Mouse (Mus musculus) liver, embryonic 13.5 days (tissue): ENCODE measurements around the gene Cyp2j6. TPM values are rescaled to one million over a fixed set of nuclear protein-coding genes. Genes with fewer than 3 reads are reported as not detected.

Experiments used
- ATAC-seq: fragments of 200-750 bp; cut with Nextera tagmentation; 2 replicates; pipeline ENCODE4 v1.8.0; 2017; ENCODE audit warnings: low read depth, mild to moderate bottlenecking, moderate number of reproducible peaks, moderate library complexity
- DNase-seq: peaks from one replicate; pipeline ENCODE4 v3.0.0; 2022
- H3K27ac ChIP-seq: fragments of 300-500 bp; sonication (generic); 2 replicates; pipeline ENCODE4 v1.5.1; 2015; ENCODE audit warnings: moderate library complexity, mild to moderate bottlenecking, inconsistent platforms
- H3K27me3 ChIP-seq: fragments of 300-500 bp; sonication (generic); 2 replicates; pipeline ENCODE4 v1.6.1; 2015; ENCODE audit warnings: mild to moderate bottlenecking, inconsistent platforms
- H3K36me3 ChIP-seq: fragments of 300-500 bp; sonication (generic); 2 replicates; pipeline ENCODE4 v1.6.1; 2015; ENCODE audit warnings: mild to moderate bottlenecking, inconsistent platforms
- H3K4me1 ChIP-seq: fragments of 300-500 bp; sonication (generic); replicated peaks from 2 replicates; pipeline ENCODE4 v1.6.1; 2015; ENCODE audit warnings: inconsistent platforms
- H3K4me2 ChIP-seq: fragments of 300-500 bp; sonication (generic); 2 replicates; pipeline ENCODE4 v1.6.1; 2015; ENCODE audit warnings: inconsistent platforms, mild to moderate bottlenecking, moderate library complexity
- H3K4me3 ChIP-seq: fragments of 300-500 bp; sonication (generic); replicated peaks from 2 replicates; pipeline ENCODE4 v1.5.1; 2015; ENCODE audit warnings: mild to moderate bottlenecking, inconsistent platforms
- H3K9ac ChIP-seq: fragments of 300-500 bp; sonication (generic); 2 replicates; pipeline ENCODE4 v1.6.1; 2015; ENCODE audit warnings: mild to moderate bottlenecking, inconsistent platforms
- H3K9me3 ChIP-seq: fragments of 300-500 bp; sonication (generic); replicated peaks from 2 replicates; pipeline ENCODE4 v1.6.1; 2016; ENCODE audit warnings: inconsistent platforms
- WGBS: fragments of 180-500 bp; shearing (Covaris S2); methylation state at CpG from one replicate; pipeline ENCODE4 v1.1.7; 2015; ENCODE audit not compliant: insufficient replicate concordance; 5-methylcytosine and 5-hydroxymethylcytosine counted together
- polyA plus RNA-seq: library from polyadenylated mRNA; unstranded; fragments of >200 nt; fragmentation: Nextera tagmentation; extraction: Ambion mirVana; gene quantifications from 2 replicates; pipeline ENCODE4 v1.2.1, GENCODE M21; 2015

Gene Cyp2j6
- polyA plus RNA-seq, 1 experiment from 2014 or later = 1.2 TPM

DNA sequence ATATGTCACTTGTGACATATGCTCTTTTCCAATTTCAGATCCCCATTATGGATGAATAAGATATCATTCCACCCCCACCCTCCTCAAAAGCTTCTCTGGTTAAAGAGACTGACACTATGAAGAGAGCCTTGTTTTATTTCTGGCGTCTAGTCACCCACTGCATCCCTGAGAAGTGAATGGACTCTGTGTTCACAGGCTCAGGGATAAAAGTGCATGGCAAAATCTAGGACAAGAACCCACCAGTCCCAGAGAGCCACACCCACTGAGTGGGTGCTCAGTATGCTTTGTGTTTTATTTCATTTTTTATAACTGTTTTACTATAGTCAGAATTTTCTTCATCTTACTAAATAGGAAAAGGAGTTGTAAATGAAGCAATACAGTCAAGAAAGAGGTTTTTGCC, 7.5 kb downstream of the Cyp2j6 start:
- no peak overlapping the region for H3K9ac ChIP-seq
- no peak overlapping the region for H3K4me3 ChIP-seq
- no peaks in the 10 kb centered on the region for H3K9me3 ChIP-seq
- ATAC-seq = no peak
- no peaks in the 10 kb centered on the region for H3K36me3 ChIP-seq
- no peaks in the 10 kb centered on the region for H3K4me1 ChIP-seq
- DNase-seq = no peak
- H3K27me3 ChIP-seq = no peaks in the 10 kb centered on the region
- 48% methylated on average over 1 of the region's 1 CpGs for WGBS
- no peak overlapping the region for H3K4me2 ChIP-seq
- H3K27ac ChIP-seq = no peak overlapping the region

DNA sequence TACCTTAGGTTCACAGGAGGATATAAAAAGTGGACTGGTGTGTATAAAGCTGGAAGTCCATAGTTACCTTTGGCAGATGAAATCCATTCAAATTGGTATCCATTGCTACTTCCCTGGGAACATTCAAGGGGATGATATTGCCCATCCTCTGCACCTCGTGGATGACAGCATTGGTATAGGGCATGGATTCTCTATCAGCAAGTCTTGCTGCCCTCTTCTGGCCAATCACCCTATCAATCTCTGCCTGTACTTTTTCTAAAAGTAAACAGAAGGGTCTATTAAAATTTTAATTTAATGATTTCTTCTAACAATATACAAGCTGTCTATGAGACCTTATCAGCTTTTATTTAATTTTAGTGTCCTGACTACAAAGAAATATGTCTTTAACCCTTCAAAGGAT, 27.7 kb downstream of the Cyp2j6 start:
- Histone ChIP-seq H3K4me2 (no peak overlapping the region), H3K4me1 (no peaks in the 10 kb centered on the region), H3K27me3 (no peaks in the 10 kb centered on the region), H3K36me3 (no peaks in the 10 kb centered on the region), H3K9me3 (no peaks in the 10 kb centered on the region), H3K9ac (no peak overlapping the region), H3K4me3 (no peak overlapping the region), H3K27ac (no peak overlapping the region)
- WGBS = 20% methylated on average over 1 of the region's 1 CpGs
- no peak for DNase-seq
- no peak for ATAC-seq

DNA sequence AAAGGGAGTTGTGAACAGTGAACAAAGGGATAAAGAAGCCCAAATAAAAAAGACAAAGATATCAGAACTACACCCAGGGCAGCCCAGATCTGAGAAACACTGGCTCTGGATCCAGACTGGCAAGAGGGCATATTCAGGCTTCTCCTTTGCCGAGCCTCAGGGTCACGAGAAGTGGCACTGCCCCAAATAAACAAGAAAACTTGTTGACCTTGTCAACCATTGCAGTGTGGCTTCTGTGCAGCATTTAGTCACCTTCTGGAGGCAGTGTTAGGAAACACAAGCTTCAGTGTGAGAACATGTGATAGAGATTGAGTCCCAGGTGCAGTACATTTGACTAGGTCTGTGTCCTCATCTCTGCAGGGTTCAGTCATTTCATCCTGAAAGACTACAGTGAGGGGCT, 31.2 kb downstream of the Cyp2j6 start:
- no peak overlapping the region for H3K4me3 ChIP-seq
- no peaks in the 10 kb centered on the region for H3K27me3 ChIP-seq
- no peaks in the 10 kb centered on the region for H3K4me1 ChIP-seq
- WGBS = 46% methylated on average over 2 of the region's 2 CpGs
- DNase-seq (no peak), ATAC-seq (no peak)
- no peaks in the 10 kb centered on the region for H3K9me3 ChIP-seq
- H3K4me2 ChIP-seq = no peak overlapping the region
- H3K9ac ChIP-seq = no peak overlapping the region
- H3K36me3 ChIP-seq = no peaks in the 10 kb centered on the region
- H3K27ac ChIP-seq = no peak overlapping the region

DNA sequence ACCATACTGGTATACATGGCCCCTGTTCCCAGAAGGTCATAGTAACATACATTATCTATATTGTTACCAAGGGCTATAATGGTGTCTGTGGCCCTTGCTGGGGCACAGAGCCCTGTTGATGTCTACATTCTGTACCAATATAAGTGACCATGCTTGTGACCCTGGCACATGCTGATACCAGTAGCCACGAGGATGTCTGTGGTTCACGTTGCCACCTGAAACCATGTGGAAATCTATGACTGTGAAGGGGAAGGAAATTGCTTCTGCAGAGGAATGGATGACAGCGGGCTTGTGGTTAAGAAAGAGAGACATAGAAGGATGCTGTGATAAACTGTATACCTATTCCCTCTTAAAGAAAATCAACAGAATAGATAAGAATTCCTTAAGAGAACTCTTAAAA, 43.4 kb downstream of the Cyp2j6 start:
- Histone ChIP-seq H3K4me2 (no peak overlapping the region), H3K27me3 (no peaks in the 10 kb centered on the region), H3K27ac (no peak overlapping the region), H3K4me1 (no peaks in the 10 kb centered on the region), H3K9ac (no peak overlapping the region), H3K4me3 (no peak overlapping the region), H3K9me3 (no peaks in the 10 kb centered on the region), H3K36me3 (no peaks in the 10 kb centered on the region)
- DNase-seq (no peak), ATAC-seq (no peak)
- 37% methylated on average over 3 of the region's 3 CpGs for WGBS

DNA sequence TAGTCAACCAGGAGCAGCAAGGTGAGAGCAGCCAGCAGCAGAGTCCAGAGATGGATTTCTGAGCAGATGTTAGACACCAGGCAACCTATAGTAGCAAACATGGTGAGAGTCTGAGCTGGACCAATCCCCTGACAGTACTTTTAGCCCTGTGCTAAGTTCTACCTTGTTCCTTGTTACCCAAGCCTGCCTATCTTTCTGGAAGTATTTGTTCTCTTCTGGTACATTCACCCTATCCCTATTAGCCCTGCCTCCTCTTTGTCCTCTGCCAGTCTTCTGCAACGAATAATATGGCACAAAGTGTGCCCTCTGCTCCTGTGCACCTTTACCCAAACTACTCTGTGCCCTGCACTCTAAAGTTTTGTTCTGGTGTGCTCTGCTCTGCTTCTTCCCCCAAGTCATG, 46.2 kb downstream of the Cyp2j6 start, which contains the start of gene Cyp2j8:
Gene Cyp2j8 (minus strand): TSS at position 101 of the 400 bp plus-strand sequence.
- Histone ChIP-seq H3K4me1 (no peaks in the 10 kb centered on the region), H3K9me3 (no peaks in the 10 kb centered on the region), H3K27ac (no peak within 1 kb of the TSS), H3K27me3 (no peaks in the 10 kb centered on the region), H3K4me2 (no peak within 1 kb of the TSS), H3K4me3 (no peak within 1 kb of the TSS), H3K9ac (no peak within 1 kb of the TSS), H3K36me3 (no peaks in the 10 kb centered on the region)
- WGBS = 46% methylated on average over 1 of the region's 1 CpGs
- DNase-seq (no peak), ATAC-seq (no peak)

Other genes with a start within 250 kb of the Cyp2j6 start
- gene Cyp2j11, start 205.0 kb downstream of the Cyp2j6 start, polyA plus RNA-seq = not detected in 2 replicates
- gene Cyp2j8, start 46.3 kb downstream of the Cyp2j6 start, polyA plus RNA-seq = not detected in 2 replicates
- gene Cyp2j9, start 37.9 kb upstream of the Cyp2j6 start, polyA plus RNA-seq = 0.13 and 0.21 TPM in 2 replicates
- 0.09 and 0.18 TPM in 2 replicates for gene Cyp2j5, start 110.5 kb upstream of the Cyp2j6 start, polyA plus RNA-seq
- gene Gm12695, start 231.5 kb upstream of the Cyp2j6 start, polyA plus RNA-seq = not detected in 2 replicates